Mouse (Mus musculus): ENCODE data around the gene Rab21. TPM values are rescaled to one million over a fixed set of nuclear protein-coding genes. Genes with fewer than 3 reads are reported as not detected.

Gene Rab21
- polyA plus RNA-seq, 1 experiment from 2014 or later, result 6.0 TPM

DNA sequence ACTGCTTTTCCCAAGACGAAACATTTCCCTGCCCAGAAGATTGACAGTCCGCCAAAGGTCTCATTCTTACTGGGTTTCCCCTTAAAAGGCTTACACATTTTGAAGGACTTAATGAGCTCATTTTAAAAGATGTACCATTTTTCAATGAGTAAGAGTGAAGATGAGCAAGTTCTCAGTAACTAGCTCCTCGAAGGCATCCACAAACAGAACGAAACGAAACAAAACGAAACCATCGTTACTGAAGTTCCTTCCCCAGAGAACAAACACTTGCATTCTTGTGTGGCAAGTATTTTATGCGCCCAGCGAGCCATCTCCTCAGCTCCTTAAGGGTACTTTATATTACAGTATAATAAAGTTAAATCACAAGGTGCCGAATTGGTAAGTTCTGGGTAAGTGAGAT lies 34.0 kb downstream of the Rab21 start:
- peaks cover 5% of the 10 kb centered on the region for H3K36me3 ChIP-seq (ENCODE audit: control insufficient read depth, insufficient read depth)
- H3K9ac ChIP-seq (ENCODE audit: low read length), result no peak overlapping the region
- no peak for ATAC-seq (replicated peaks; ENCODE audit: extremely low read depth, insufficient read depth, low FRiP score)
- no peak overlapping the region for H3K27ac ChIP-seq (ENCODE audit: low read length)
- no peaks in the 10 kb centered on the region for H3K27me3 ChIP-seq (ENCODE audit: control insufficient read depth, insufficient read depth, low read length)
- no peaks in the 10 kb centered on the region for H3K4me1 ChIP-seq (ENCODE audit: control insufficient read depth, insufficient read depth, low read length)
- 91% methylated on average over 10 of the region's 10 CpGs for WGBS
- no peak overlapping the region for H3K4me3 ChIP-seq (ENCODE audit: low read length)
- no peaks in the 10 kb centered on the region for H3K9me3 ChIP-seq (replicated peaks; ENCODE audit: control insufficient read depth, low read length)
- H3K4me2 ChIP-seq (ENCODE audit: low read depth, low read length), result no peak overlapping the region

DNA sequence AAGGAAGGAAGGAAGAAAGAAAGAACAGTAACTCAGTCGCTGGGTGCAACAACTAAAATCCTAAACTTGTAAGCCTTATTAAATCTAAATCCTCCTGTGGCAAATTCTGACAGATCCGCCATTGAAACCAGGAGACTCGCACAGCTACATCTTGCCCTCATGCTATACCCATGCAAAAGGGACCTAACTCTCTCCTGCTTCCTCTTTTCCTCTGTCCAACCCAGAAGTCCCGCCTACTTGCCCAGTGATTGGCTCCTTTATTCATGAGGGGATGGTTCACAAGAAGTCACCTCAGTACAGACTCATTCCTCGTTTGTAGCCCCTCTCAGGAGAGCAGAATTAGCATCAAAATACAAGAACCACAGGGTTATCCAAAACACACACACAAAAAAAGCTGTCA lies 43.7 kb downstream of the Rab21 start:
- 55% methylated on average over 5 of the region's 5 CpGs for WGBS
- no peaks in the 10 kb centered on the region for H3K36me3 ChIP-seq (ENCODE audit: control insufficient read depth, insufficient read depth)
- H3K9me3 ChIP-seq (replicated peaks; ENCODE audit: control insufficient read depth, low read length), result no peaks in the 10 kb centered on the region
- no peak overlapping the region for H3K4me3 ChIP-seq (ENCODE audit: low read length)
- H3K4me1 ChIP-seq (ENCODE audit: control insufficient read depth, insufficient read depth, low read length), result no peaks in the 10 kb centered on the region
- H3K27ac ChIP-seq (ENCODE audit: low read length), result no peak overlapping the region
- no peak for ATAC-seq (replicated peaks; ENCODE audit: extremely low read depth, insufficient read depth, low FRiP score)
- H3K4me2 ChIP-seq (ENCODE audit: low read depth, low read length), result no peak overlapping the region
- H3K9ac ChIP-seq (ENCODE audit: low read length), result no peak overlapping the region
- H3K27me3 ChIP-seq (ENCODE audit: control insufficient read depth, insufficient read depth, low read length), result no peaks in the 10 kb centered on the region

GRCm38 (mm10) chr10:115270612-115271390 lies 44.6 kb downstream of the Rab21 start:
- Histone ChIP-seq H3K4me1 (ENCODE audit: control insufficient read depth, insufficient read depth, low read length) (no peaks in the 10 kb centered on the region), H3K4me3 (ENCODE audit: low read length) (no peak overlapping the region), H3K9me3 (replicated peaks; ENCODE audit: control insufficient read depth, low read length) (no peaks in the 10 kb centered on the region), H3K36me3 (ENCODE audit: control insufficient read depth, insufficient read depth) (no peaks in the 10 kb centered on the region), H3K27me3 (ENCODE audit: control insufficient read depth, insufficient read depth, low read length) (no peaks in the 10 kb centered on the region), H3K27ac (ENCODE audit: low read length) (no peak overlapping the region), H3K9ac (ENCODE audit: low read length) (no peak overlapping the region), H3K4me2 (ENCODE audit: low read depth, low read length) (no peak overlapping the region)
- 82% methylated on average over 12 of the region's 12 CpGs for WGBS
- no peak for ATAC-seq (replicated peaks; ENCODE audit: extremely low read depth, insufficient read depth, low FRiP score)

DNA sequence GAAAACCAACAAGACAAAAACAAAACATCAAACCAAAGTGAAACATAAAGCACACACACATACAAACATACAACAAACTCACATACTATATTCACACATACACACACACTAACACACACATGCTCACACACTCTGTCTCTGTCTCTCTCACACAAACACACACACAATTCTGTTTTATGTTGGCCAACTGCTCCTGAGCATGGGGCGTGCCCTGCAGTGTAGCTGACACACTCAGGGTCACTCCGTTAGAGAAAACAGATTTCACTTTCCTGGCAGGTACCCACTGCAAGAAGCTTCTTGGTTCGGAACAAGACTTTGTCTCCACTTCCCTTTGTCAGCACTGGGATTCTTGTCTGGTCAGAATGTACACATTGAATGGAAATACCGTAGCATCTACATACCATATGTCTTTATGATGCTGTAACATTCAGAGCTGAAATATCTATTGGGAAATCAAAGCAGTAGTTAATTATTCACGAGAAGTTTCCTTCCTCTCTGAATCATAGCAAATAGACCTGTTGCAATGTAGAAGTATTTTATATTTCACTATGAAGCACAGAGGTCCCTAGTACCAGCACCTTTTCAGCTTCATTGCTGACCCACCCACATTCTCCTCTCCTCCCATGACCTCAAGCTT lies 52.4 kb downstream of the Rab21 start:
- H3K4me3 ChIP-seq (ENCODE audit: low read length), result no peak overlapping the region

GRCm38 (mm10) chr10:115262261-115262660 lies 53.1 kb downstream of the Rab21 start:
- Histone ChIP-seq H3K27ac (ENCODE audit: low read length) (no peak overlapping the region), H3K4me1 (ENCODE audit: control insufficient read depth, insufficient read depth, low read length) (no peaks in the 10 kb centered on the region), H3K9me3 (replicated peaks; ENCODE audit: control insufficient read depth, low read length) (peaks cover 8% of the 10 kb centered on the region), H3K27me3 (ENCODE audit: control insufficient read depth, insufficient read depth, low read length) (no peaks in the 10 kb centered on the region), H3K9ac (ENCODE audit: low read length) (no peak overlapping the region), H3K4me2 (ENCODE audit: low read depth, low read length) (no peak overlapping the region), H3K36me3 (ENCODE audit: control insufficient read depth, insufficient read depth) (no peaks in the 10 kb centered on the region), H3K4me3 (ENCODE audit: low read length) (no peak overlapping the region)
- 87% methylated on average over 2 of the region's 2 CpGs for WGBS
- no peak for ATAC-seq (replicated peaks; ENCODE audit: extremely low read depth, insufficient read depth, low FRiP score)

More for the DNA sequence above, 52.4 kb downstream of the Rab21 start:
- Histone ChIP-seq H3K27ac (ENCODE audit: low read length) (no peak overlapping the region), H3K36me3 (ENCODE audit: control insufficient read depth, insufficient read depth) (no peaks in the 10 kb centered on the region), H3K4me1 (ENCODE audit: control insufficient read depth, insufficient read depth, low read length) (no peaks in the 10 kb centered on the region), H3K9me3 (replicated peaks; ENCODE audit: control insufficient read depth, low read length) (peaks cover 8% of the 10 kb centered on the region), H3K27me3 (ENCODE audit: control insufficient read depth, insufficient read depth, low read length) (no peaks in the 10 kb centered on the region), H3K4me2 (ENCODE audit: low read depth, low read length) (no peak overlapping the region), H3K9ac (ENCODE audit: low read length) (no peak overlapping the region)
- no peak for ATAC-seq (replicated peaks; ENCODE audit: extremely low read depth, insufficient read depth, low FRiP score)
- 63% methylated on average over 5 of the region's 5 CpGs for WGBS

GRCm38 (mm10) chr10:115261428-115261827 lies 54.0 kb downstream of the Rab21 start:
- Histone ChIP-seq H3K27ac (ENCODE audit: low read length) (no peak overlapping the region), H3K4me3 (ENCODE audit: low read length) (no peak overlapping the region), H3K9me3 (replicated peaks; ENCODE audit: control insufficient read depth, low read length) (peaks cover 8% of the 10 kb centered on the region), H3K4me2 (ENCODE audit: low read depth, low read length) (no peak overlapping the region), H3K36me3 (ENCODE audit: control insufficient read depth, insufficient read depth) (no peaks in the 10 kb centered on the region), H3K4me1 (ENCODE audit: control insufficient read depth, insufficient read depth, low read length) (no peaks in the 10 kb centered on the region), H3K9ac (ENCODE audit: low read length) (no peak overlapping the region), H3K27me3 (ENCODE audit: control insufficient read depth, insufficient read depth, low read length) (no peaks in the 10 kb centered on the region)
- ATAC-seq (replicated peaks; ENCODE audit: extremely low read depth, insufficient read depth, low FRiP score), result no peak
- WGBS, result 79% methylated on average over 3 of the region's 3 CpGs

DNA sequence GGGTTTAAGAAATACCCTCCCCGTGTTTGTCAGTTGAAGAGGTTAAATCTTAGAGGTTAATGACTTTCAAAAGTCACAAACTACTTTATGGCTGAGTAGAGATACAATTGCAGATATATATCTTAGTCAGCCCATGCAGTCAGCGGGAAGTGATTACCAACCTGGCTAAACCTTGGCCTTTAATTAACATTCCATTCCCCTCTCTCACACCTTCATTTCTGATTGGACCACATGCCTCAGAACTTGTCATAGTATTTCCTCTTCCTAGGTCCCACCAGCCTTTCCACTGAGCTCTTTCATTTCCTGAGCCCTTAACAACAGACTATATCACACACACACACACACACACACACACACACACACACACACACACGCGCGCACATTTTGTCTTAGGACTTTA lies 59.2 kb downstream of the Rab21 start:
- no peaks in the 10 kb centered on the region for H3K27me3 ChIP-seq (ENCODE audit: control insufficient read depth, insufficient read depth, low read length)
- H3K4me3 ChIP-seq (ENCODE audit: low read length), result no peak overlapping the region
- ATAC-seq (replicated peaks; ENCODE audit: extremely low read depth, insufficient read depth, low FRiP score), result no peak
- WGBS, result 84% methylated on average over 5 of the region's 5 CpGs
- no peak overlapping the region for H3K9ac ChIP-seq (ENCODE audit: low read length)
- no peak overlapping the region for H3K27ac ChIP-seq (ENCODE audit: low read length)
- H3K36me3 ChIP-seq (ENCODE audit: control insufficient read depth, insufficient read depth), result no peaks in the 10 kb centered on the region
- H3K4me2 ChIP-seq (ENCODE audit: low read depth, low read length), result no peak overlapping the region
- peaks cover 8% of the 10 kb centered on the region for H3K9me3 ChIP-seq (replicated peaks; ENCODE audit: control insufficient read depth, low read length)
- H3K4me1 ChIP-seq (ENCODE audit: control insufficient read depth, insufficient read depth, low read length), result peaks cover 5% of the 10 kb centered on the region; the same call in 1 of the 2 replicates

GRCm38 (mm10) chr10:115253521-115253920 lies 61.9 kb downstream of the Rab21 start:
- Histone ChIP-seq H3K4me2 (ENCODE audit: low read depth, low read length) (no peak overlapping the region), H3K4me3 (ENCODE audit: low read length) (no peak overlapping the region), H3K36me3 (ENCODE audit: control insufficient read depth, insufficient read depth) (no peaks in the 10 kb centered on the region), H3K9ac (ENCODE audit: low read length) (no peak overlapping the region), H3K27me3 (ENCODE audit: control insufficient read depth, insufficient read depth, low read length) (no peaks in the 10 kb centered on the region), H3K9me3 (replicated peaks; ENCODE audit: control insufficient read depth, low read length) (no peaks in the 10 kb centered on the region), H3K4me1 (ENCODE audit: control insufficient read depth, insufficient read depth, low read length) (peaks cover 13% of the 10 kb centered on the region), H3K27ac (ENCODE audit: low read length) (no peak overlapping the region)
- 50% methylated on average over 3 of the region's 3 CpGs for WGBS
- ATAC-seq (replicated peaks; ENCODE audit: extremely low read depth, insufficient read depth, low FRiP score), result no peak

DNA sequence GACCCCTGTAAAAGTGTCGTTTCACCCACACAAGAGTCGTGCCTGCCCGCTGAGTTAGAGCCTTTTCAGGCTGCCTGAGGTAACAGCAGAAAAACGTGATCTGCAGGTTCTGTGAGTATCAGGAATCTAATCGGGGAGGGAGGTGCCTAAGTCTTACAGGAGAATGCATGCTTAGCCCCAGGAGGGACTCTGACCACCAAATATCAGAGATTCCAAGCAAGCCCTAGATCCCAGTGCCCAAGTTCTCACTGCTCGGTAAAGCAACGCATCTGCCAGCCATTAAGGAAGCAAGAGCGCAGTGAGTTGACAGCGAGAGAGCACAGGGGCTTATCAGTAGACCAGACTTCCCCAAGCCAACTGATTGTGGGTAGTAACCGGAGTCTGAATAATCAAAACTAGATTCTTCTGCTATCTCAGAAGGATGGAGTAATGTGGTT lies 63.1 kb downstream of the Rab21 start:
- Histone ChIP-seq H3K4me3 (ENCODE audit: low read length) (peak overlapping the region; percentile 75), H3K4me1 (ENCODE audit: control insufficient read depth, insufficient read depth, low read length) (peaks cover 16% of the 10 kb centered on the region), H3K27ac (ENCODE audit: low read length) (peak overlapping the region; percentile 83), H3K9me3 (replicated peaks; ENCODE audit: control insufficient read depth, low read length) (no peaks in the 10 kb centered on the region), H3K27me3 (ENCODE audit: control insufficient read depth, insufficient read depth, low read length) (no peaks in the 10 kb centered on the region), H3K9ac (ENCODE audit: low read length) (peak overlapping the region; percentile 75), H3K4me2 (ENCODE audit: low read depth, low read length) (peak overlapping the region; percentile 92), H3K36me3 (ENCODE audit: control insufficient read depth, insufficient read depth) (no peaks in the 10 kb centered on the region)
- no peak for ATAC-seq (replicated peaks; ENCODE audit: extremely low read depth, insufficient read depth, low FRiP score)
- WGBS, result 2% methylated on average over 10 of the region's 10 CpGs

Data from heart, embryonic 16.5 days (tissue).